Mouse (Mus musculus) cerebellum, adult 11-12 months (tissue): Measurements from ENCODE around the gene Adcy2.

Source experiments
- DNase-seq: peaks from one replicate; pipeline ENCODE4 v3.0.0; 2022

The Adcy2 gene

DNA sequence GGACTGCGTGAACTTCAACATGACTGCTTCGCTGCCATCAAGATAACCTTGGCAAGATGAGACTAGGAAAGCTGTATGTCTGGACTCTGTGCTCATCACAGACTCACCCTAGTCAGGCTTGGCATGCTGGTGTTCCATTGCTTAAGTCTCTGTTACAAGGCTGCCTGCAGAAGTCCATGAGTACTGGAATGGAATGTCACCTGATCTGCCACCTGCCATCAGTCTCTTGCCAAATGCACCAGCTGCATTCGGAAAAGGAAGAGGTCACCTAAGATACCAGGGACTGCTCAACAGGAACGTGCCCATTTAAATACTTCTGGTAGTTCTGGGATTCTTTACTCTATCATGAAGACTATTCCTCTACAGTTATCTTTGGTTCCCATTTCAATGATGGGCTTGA lies 39.9 kb downstream of the Adcy2 start:
- no peak for DNase-seq

DNA sequence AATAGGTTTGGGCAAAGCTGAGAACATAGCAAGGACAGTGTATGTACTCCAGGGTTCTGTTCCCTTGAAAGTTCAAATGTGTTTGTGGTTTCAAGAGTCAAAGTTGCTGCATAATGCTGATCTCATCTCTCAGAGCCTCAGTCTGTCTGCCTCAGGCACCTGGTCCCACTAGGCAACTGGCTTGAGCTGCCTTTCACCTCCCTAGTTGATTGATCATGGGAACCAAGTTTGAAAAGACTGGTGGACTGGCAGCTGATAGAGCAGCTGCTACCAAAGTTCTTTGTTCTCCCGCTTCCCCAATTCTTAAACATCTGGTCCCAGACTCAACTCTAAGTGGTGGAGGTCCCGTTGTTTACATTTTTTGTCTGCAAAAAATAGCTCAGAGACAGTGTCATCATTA lies 56.6 kb downstream of the Adcy2 start:
- no peak for DNase-seq

DNA sequence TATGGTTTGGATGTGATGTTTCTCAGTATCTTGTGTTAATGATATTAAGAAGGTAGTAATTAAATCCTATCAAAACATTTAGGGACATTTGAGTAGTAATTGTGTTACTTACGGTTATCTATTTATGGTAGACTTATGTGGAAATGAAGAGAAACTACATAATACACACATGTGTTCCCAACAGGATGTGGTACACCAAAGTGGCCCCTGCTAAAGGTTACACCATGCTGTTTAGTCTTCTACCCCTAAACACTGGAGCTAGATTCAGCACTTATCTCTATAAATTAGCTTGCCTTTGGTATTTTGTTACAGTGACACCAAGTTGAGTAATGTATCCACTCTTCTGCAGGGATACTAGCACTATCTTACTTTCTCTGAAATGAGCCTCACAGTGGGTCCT lies 57.9 kb downstream of the Adcy2 start:
- no peak for DNase-seq

DNA sequence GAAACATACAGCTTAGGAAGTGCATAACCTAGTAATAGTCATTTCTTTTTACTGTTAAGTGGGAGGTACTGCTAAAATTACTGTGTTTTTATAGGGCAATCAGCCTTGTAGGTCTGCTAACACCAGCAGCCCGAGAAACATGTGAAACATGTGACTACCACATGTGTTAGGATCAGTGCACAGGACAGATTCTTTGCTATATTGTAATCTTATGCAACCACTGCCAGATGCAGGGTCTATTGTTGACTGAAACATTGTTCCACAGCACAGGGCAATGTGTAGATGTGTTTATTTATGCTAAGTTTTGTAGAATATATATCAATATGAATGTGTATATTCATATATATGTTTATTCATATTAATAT lies 67.1 kb downstream of the Adcy2 start:
- DNase-seq: no peak

DNA sequence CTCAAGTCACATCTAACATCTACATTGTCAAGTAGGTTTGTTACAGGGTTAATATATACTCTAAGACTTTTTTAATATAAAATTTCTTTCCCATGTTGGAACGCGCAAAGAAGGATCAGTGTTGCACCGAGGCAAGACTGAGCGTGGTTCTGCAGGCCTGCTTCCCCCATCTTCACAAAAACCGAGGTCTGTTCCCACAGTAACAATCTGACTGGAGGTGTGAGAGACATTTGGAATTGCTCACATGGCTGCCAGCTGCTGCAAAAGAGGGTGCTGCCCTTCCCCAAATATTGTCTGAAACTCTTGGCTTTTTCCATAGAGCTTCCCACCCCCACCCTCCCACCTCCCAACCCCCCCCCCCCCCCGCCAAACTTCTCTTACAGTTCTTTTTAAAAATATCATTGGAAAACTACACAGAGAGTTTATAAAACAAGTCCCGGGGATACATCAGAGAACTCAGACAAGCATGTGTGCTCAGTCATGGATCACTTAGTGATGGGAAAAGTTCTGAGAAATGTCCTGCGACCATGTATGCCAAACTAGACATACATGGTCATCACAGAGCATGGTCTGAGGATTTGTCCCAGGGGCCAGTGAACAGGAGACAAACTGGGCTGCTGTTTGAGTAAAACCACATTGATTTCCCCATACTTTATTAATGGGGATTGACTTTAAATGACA lies 67.6 kb downstream of the Adcy2 start:
- no peak for DNase-seq

DNA sequence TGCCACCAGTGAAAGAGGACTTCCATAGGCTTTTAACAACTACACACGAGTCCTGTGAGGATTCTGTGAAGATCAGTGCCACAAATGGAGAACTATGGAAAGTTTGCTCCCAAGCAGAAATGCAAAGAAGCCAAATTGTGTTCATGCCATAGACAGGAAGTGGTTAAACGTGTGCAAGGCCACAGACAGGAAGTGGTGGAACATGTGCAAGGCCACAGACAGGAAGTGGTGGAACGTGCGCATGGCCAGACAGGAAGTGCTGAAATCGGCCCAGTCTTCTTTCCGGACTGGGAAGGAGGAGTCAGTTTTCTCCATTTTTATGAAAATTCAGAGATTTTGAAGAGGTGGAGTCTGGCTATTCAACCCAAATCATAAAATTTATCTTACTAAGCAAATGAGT lies 70.9 kb downstream of the Adcy2 start:
- no peak for DNase-seq

DNA sequence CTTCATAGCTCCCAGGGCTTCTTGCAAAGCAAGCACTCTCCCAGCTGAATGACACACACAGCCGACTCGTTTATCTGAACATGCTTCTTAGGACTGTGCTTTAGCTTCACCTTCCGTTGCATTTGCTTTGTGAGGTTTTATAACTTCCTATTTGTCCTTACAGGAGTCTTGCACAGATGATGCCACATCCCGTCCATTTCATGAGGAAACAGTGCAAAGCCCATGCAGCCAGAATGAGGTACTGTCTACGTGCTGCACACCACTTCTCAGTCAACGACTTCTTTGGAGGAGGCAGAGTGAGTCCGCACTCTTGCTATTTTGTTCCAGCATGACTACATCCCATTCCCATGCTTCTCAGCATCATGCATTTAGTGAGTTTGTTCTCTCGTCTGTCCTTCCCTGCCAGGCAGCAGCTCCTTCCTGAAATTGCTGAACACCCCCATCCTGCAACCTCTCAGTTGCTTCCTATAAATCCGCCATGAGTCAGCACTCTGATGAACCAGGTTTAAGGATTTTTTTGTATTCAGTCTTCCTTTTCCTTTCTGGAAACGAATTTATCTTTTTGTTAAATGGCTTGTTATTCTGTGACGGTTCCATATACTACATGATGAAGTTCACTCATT lies 85.6 kb downstream of the Adcy2 start:
- no peak for DNase-seq

DNA sequence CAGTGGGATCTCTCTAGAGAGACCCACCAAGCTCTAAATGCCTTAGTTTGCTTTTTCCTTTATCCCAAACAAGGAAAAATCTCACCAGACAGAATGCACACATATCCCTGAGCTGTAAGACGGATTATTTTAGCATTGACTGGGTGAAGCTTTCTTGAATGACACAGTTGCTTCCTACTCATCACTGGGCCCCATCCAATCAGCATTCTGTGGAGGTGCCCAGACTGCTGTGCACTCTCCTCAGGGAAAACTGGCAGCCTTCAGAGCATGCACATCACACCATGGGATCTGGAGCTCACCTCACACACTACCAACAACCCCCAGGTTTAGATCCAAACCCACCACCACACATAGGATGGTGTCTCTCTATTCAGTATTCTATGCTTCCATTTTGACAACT lies 92.7 kb downstream of the Adcy2 start:
- DNase-seq: no peak

DNA sequence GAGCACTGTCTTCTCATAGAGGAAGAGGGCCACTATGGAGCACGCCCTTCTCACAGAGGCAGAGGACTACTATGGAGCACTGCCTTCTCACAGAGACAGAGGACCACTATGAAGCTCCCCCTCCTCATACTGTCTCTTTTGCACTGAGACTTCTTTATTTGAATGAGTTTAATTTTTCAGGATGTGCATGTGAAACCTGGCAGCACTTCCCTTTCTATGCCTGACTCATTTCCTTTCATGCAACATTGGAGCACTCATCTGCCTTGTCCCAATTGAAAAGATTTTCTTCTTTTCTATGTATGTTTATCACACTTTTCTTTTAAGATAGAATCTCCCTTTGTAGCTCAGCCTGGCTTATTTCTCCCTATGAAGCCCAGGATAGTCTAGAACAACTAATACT lies 96.6 kb downstream of the Adcy2 start:
- DNase-seq: no peak

DNA sequence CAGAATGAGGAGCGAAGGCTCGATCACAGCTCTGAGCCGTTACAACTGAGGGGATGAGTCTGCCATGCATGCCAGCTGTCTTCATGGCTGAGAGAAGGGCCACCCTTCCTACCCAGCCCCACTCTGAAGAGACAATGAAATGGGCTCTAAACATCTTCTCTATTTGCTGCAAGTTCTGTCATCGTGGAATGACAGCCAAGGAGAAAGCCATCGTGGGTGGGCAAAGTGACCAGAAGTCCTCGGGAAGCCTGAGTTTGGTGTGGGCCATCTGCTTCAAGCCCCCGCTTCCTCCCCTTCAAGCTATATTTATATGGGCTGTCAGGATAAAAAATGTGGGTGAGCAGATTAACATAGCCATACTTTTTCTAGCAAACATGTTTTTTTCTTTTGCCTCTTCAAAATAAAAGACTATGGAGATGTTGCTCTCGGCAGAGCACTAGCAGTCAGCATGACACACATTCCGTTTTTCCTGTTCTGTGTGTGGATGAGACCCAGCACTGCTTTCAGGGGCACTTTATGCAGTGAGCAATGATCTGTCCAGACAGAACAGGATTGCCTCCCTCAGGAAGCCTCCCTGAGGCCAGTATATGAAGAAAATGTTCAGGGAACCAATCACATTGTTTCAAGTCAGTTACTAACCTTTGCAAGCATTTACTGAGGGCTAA lies 109.3 kb downstream of the Adcy2 start:
- DNase-seq: no peak

DNA sequence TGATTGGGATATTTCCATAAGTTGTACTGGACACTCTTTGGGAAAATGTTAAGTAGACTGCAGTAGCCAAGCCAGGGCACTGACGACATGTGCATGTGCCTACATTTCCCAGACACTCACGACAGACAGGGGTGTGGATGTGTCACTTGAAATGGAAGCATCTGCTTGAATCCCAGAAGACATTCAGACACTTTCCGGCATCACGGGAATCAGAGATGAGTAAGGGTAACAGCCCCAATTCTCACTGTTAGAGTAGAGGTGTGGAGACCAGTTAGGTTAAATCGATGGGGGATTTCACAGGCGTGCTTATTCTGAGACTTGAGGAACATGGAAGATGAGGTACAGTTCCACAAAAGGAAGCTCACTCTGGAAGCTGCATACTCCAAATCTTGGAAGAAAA lies 130.6 kb downstream of the Adcy2 start:
- DNase-seq: no peak

DNA sequence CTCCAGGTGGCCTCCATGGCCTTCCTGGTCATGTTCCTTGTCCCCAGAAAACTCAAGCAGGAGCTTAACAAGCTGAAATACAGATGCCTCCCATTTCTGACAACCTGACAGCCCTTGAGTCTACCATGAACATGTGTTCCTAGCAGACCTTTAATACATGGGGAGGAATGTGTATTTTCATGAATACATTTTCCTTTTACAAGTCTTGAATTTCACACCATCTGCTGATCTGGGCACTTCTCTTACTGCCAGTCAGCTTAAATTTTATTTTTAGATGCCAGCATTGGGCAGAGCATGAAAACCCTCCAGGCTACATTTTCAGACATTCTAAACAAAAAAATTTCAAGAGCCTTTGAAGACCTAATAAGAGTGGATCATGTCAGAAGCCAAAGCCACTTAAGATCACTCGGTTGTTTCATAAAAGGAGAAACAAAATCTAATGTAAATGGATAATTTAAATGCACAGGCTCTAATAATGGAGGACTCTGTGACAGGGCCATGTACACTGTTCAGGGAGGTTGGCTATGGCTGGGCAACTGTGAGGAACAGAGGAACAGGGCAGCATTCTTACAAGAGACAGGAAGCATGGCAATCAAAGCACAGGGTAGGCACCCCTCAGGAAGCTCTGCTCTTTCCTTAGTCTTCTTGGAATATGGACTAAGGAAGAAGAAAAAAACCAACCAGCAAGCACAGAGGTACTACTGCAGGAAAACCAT lies 131.2 kb downstream of the Adcy2 start:
- DNase-seq: no peak

DNA sequence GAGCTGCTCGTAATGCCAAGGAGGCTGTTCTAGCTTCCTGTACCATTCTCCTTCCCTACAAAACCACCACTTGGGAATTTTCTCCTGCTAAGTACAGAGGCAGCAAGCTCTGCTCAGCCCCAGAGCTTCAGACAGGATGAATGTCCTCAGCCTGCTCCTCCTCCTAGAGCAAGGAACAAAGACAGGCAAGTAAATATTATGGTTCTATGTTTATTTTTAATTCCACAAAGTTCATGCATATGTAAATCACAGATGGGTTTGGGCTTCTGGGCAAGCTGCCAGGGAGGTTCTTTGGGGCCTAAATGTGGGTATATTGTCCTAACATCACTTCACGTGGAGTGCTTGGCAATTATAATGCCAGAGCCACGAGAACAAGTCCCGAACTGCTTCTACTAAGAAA lies 139.3 kb downstream of the Adcy2 start:
- no peak for DNase-seq

DNA sequence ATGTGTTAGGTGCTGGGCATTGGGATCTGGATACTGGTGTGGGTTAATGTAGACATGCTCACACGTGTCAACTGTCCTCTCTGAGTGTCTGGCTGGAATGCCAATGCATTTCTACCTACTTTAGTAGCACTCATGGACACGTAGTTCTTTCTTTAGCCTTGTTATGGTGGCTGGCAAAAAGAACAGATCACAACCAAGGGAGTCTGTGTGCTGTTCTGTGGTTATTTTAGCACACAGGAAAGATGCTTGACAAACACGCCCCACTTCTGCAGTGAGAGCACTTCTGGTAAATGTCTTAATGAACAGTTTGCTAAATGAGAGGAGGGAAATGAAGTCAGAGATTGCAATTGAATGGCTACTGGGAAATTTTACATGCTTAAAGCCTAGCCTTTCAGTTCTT lies 151.1 kb downstream of the Adcy2 start:
- no peak for DNase-seq

DNA sequence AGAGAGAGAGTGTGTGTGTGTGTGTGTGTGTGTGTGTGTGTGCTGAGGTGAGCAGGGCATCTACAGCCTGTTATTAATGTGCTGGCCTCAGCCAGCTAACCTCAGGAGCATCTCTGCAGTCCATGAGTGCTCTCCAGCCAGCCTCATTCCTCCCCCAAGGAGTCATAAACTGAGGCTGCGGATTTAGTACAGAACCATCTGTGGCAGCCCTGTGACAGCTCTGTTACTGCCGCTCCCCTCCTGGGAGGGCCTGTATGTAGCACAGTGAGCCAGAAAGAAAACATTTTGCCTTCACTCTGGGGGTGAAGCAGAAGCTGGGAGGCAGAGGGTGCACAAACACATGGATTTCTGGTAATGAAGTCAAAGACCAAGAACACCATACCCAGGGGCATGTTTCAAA lies 159.8 kb downstream of the Adcy2 start:
- DNase-seq: no peak

DNA sequence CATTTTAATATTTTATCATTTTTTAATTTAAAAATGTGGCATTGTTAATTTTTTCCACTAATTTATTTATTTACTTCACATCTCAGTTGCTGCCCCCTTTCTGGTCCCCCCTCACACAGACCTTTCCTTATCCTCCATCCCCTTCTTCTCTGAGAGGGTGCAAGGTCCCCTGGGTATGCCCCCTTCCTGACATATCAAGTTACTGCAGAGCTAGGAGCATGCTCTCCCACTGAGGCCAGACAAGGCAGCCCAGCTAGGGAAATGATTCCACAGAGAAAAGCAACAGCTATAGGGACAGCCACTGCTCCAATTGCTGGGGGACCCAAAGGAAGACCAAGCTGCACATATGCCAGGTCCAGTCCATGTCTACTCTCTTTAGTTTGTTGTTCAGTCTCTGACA lies 163.2 kb downstream of the Adcy2 start:
- DNase-seq: no peak

DNA sequence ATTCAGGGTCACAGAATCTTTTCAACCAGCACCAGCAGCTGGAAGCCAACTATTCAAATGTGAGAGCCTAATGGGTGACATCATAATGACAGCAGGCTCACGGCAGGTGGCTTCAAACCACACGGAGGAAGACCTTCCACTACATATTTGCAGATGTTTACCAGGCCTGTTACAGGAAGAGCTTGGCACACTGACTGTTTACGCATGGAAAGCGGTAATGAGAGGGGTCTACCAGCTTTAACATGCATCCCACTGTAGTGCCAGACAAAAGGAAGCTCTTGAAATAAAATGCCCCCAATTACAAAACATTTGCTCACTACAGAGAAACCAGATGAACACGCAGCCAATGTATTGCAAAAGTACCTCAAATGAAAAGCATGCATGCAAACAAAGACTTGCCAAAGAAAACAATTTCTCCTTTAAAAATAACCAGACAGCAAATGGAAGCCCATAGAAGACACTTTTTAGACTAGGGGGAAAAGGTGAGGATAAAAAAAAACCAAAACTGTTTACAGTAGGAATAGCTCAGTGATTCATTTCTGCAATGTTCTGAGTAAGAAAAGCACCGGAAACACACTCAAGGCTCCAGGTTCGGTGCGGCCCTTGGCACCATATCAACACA lies 163.8 kb downstream of the Adcy2 start:
- no peak for DNase-seq

DNA sequence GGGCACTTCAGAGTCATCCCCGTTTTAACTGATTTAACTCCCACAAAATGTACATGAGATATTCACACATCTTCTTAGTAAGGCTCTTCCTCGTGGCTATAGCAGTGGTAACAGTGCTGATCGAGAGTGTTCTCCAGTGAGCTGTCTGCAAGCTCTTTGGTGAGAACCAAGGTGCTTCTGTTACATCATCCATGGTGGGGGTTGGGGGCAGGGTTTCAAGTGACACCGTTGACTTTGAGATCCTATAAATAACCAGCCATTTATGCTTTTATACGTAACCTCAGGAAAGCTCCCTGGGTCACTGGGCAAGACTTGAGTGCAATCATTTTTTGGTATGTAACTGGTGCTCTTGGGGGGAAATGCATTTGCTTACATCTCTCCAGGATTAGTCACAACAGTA lies 167.2 kb downstream of the Adcy2 start:
- no peak for DNase-seq

DNA sequence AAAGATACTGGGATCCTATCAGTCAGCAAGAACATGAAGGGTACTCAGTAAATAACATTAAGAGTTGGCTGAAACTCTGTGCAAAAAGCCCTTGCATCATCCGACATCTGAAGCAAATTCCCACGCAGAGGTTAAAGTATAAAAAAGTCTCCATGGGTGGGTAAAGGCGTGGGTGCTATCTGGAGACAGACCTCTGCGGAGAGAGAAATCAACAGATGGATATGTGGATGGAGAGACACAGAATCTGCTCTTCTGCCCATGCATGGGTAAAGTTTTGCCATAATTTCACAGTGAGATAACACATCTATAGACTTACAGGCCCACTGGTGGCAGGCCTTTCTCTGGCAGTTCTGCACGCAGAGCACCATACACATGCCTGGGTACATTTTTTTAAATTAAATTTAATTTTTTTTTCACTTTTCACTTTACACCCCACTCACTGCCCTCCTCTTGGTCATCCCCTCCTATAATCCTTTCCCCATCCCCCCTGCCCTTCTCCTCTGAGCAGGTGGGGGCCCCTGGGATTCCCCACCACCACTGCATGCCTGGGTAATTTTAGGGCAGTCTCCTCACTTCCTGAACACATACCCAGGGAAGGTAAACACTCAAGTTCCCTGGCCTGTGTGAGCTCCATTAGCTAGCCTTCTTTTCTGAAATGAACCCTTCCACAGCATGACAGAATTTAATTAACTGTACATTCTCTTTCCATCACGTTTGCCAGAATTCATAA lies 169.1 kb downstream of the Adcy2 start:
- DNase-seq: no peak

DNA sequence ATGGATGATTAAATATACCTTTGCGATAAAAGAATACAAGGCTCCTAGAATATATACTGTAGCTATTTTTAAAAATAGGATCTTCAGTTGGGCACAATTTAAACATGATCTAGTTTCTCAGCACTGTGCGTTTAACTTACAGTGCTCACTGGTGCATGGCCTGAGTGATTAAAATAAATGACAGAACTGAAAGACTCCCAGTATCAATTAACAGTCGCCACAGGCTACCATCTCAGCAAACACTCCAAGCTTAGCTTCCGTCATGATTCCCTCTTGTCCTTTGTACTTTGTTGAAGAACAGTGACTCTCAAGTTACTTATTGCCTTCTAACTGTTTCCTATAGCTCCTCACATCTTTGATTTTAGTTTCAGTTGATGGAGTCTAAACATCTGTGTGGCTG lies 170.9 kb downstream of the Adcy2 start:
- no peak for DNase-seq

DNA sequence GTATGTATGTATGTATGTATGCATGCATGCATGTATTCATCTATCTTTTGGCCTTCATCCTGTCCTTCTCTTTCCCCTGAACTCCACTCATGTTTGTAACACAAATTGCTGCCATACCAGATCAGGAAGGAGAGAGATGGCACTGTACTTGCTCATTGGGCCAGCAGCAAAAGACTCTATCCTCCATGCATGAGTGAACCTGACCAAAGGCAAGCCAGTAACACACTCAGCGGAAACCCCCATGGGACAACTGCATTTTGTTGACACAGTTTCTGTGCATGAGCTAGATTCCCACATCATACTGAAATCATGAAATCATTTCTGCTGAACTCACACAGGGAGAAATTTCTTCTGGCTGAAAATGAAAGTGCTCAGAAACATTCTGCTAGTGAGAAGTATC lies 172.9 kb downstream of the Adcy2 start:
- no peak for DNase-seq

DNA sequence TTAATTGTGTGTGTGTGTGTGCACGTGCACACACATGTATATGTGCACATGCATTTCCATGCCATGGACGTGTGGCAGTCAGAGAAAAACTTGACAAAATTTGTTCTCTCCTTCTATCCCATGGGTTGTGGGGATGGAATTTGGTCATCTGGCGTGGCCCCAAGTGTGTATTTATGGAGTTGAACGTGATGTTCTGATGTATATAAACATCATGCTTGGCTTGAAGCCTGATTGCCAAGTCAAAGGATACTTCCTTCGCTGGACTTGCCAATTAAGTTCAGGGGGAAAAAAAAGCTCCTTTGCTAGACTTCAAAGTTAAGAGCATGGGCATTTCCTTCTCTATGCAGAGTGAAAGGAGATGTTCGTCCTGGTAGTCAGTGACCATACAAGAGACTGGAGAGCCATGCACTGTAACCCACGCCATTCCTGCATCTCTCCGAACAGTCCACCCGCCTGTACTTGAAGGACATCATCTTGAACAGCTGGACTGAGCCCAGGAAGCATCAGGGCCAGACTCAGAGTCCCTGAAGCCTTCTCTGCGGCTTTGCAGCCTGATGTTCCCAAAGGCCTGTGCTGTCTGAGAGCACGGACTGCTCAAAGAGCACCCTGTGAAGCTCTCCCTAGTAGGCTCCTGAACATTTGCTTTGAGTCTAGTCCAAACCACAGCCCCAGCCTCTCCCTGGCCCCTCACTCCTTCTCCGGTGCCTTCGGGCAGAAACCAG lies 178.3 kb downstream of the Adcy2 start:
- DNase-seq: no peak
